Mouse (Mus musculus) lung, adult 2 months (tissue): Measurements from ENCODE around the gene Gm37240. TPM values are rescaled to one million over a fixed set of nuclear protein-coding genes. Genes with fewer than 3 reads are reported as not detected.

Experiments used
- DNase-seq: peaks from one replicate; pipeline ENCODE4 v3.0.0; 2022
- H3K4me1 ChIP-seq: fragments of 200-500 bp; 2 replicates; pipeline ENCODE4 v1.6.1; 2011; ENCODE audit warnings: low read length; ENCODE audit not compliant: control insufficient read depth, insufficient read depth
- H3K4me3 ChIP-seq: fragments of 200-500 bp; replicated peaks from 2 replicates; pipeline ENCODE3; 2011; ENCODE audit warnings: low read depth, mild to moderate bottlenecking, control low read depth, low read length; ENCODE audit errors: extremely low read depth
- CTCF ChIP-seq: fragments of 200-500 bp; IDR thresholded peaks from 2 replicates; pipeline ENCODE4 v1.5.1; 2011; ENCODE audit warnings: mild to moderate bottlenecking, low read length, control low read depth; ENCODE audit not compliant: insufficient read depth
- POLR2A ChIP-seq: fragments of 200-500 bp; IDR thresholded peaks from 2 replicates; pipeline ENCODE4 v1.6.1; 2011; ENCODE audit warnings: low read depth, mild to moderate bottlenecking, control low read depth, low read length, borderline replicate concordance; ENCODE audit errors: extremely low read depth
- WGBS: fragments of 180-500 bp; shearing (Covaris S2); methylation state at CpG from one replicate; pipeline ENCODE4 v1.1.7; 2018; 5-methylcytosine and 5-hydroxymethylcytosine counted together
- polyA plus RNA-seq: library from polyadenylated mRNA; depleted of rRNA; stranded (reverse); fragments of >200 nt; gene quantifications from 2 replicates; pipeline ENCODE4 v1.2.3, GENCODE M21; 2012

Gene Gm37240
- polyA plus RNA-seq, 1 experiment = 16.9 TPM

DNA sequence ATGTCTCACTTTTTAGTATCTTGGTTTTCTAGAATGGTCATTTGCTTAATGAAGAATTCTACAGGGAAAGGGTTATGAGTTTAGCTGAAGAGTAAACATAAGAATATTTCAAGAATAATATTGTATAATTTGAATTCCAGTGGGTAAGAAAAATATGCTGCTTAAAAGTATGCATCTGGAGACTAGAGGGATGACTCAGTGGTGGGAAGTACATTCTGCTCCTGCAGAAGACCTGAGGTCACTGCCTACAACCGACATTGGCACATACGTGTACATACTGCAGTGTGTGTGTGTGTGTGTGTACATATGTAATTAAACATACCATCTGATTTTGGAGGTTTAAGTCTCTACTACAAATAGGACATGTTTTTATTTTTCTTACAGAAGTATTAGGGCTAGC lies 251.7 kb downstream of the Gm37240 start:
- 72% methylated on average over 2 of the region's 2 CpGs for WGBS
- H3K4me3 ChIP-seq = no peak overlapping the region
- no peak for DNase-seq
- H3K4me1 ChIP-seq = no peaks in the 10 kb centered on the region
- TF ChIP-seq POLR2A = no peak
- no peak for TF ChIP-seq CTCF

GRCm38 (mm10) chr3:85635126-85635419 lies 252.2 kb downstream of the Gm37240 start:
- Histone ChIP-seq H3K4me1 (no peaks in the 10 kb centered on the region), H3K4me3 (no peak overlapping the region)
- TF ChIP-seq POLR2A = no peak
- no peak for TF ChIP-seq CTCF
- WGBS = 33% methylated on average over 2 of the region's 2 CpGs
- DNase-seq = no peak

DNA sequence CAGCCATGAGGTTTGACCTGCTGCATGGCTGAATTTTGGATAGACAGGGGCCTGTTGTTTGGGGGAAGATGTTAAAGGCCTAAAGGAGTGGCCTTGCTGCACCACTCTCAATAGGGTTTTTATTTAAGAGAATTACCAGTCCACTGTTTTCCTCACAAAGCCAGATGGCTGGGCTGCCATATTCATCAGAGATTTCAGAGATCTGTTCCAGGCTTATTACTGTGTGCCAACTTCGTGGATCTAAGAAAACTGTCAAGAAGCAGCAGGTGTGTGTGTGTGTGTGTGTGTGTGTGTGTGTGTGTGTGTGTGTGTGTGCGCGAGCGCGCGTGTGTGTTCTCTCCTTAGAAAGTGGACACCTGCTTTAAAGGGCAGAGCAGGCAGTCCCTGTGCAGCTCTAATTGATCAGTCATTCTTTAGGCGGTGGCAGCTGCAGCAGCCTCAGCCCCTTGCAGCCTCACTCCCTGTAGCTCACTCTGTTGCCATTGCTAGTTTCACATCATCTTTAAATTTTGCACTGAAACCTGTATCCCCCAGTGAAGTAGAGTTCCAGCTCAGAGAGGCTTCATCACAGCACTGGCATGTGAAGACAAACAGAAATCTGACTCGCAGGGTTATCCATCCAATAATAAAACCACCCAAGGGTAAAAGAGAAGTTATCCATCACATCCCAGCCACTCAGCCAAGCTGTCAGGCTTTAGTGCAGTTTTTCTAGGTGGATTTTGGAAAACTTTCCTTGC lies 252.8 kb downstream of the Gm37240 start:
- TF ChIP-seq POLR2A (no peak), CTCF (no peak)
- DNase-seq = no peak
- WGBS = 85% methylated on average over 8 of the region's 8 CpGs
- no peak overlapping the region for H3K4me3 ChIP-seq
- no peaks in the 10 kb centered on the region for H3K4me1 ChIP-seq

DNA sequence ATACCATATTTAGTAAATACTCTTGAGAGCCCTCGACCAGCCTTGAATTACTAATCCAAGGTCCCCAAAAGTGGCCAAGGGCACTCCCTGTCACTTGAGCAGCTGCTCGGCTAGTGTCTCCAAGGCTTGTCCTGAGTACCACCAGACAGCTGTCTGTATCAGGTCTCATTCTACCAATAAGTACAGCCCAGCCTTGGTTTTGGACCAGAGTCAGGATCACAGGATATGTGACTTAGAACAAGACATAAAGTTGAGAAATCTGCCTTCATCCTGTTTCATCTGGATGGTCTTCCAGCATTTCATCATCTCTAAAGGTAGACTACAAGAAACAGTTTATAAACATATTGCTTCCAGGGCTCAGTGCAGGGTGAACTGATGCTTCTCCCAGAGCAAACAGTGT lies 253.6 kb downstream of the Gm37240 start:
- no peak for DNase-seq
- no peak overlapping the region for H3K4me3 ChIP-seq
- WGBS = 75% methylated on average over 2 of the region's 2 CpGs
- H3K4me1 ChIP-seq = no peaks in the 10 kb centered on the region
- TF ChIP-seq CTCF (no peak), POLR2A (no peak)

GRCm38 (mm10) chr3:85629895-85630510 lies 257.3 kb downstream of the Gm37240 start:
- DNase-seq = no peak
- 97% methylated on average over 4 of the region's 4 CpGs for WGBS
- TF ChIP-seq POLR2A (no peak), CTCF (no peak)
- Histone ChIP-seq H3K4me3 (no peak overlapping the region), H3K4me1 (no peaks in the 10 kb centered on the region)

GRCm38 (mm10) chr3:85619751-85620150 lies 267.6 kb downstream of the Gm37240 start:
- no peak for TF ChIP-seq POLR2A
- TF ChIP-seq CTCF = no peak
- H3K4me1 ChIP-seq = no peaks in the 10 kb centered on the region
- no peak overlapping the region for H3K4me3 ChIP-seq
- no peak for DNase-seq
- 93% methylated on average over 1 of the region's 1 CpGs for WGBS

DNA sequence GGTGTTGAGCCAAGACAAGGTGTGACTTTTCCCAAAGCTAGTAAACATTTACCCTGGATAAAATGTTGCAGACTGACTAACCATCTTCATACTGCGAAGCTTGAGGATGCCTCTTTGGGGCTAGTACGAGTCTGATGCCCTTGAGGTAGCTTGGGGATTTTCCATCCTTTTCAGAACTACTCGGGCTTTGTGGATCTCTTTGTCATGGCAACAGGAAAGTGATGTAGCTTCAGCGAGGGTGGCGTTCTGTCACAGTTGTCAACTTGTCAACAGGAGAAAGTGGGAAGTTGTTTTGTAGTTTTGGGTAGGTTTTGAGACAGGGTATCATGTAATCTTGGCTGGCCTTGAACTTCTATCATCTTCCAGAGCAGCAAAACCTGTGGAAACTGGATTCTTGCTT lies 268.0 kb downstream of the Gm37240 start:
- WGBS = 94% methylated on average over 5 of the region's 5 CpGs
- Histone ChIP-seq H3K4me3 (no peak overlapping the region), H3K4me1 (no peaks in the 10 kb centered on the region)
- no peak for DNase-seq
- no peak for TF ChIP-seq CTCF
- no peak for TF ChIP-seq POLR2A

DNA sequence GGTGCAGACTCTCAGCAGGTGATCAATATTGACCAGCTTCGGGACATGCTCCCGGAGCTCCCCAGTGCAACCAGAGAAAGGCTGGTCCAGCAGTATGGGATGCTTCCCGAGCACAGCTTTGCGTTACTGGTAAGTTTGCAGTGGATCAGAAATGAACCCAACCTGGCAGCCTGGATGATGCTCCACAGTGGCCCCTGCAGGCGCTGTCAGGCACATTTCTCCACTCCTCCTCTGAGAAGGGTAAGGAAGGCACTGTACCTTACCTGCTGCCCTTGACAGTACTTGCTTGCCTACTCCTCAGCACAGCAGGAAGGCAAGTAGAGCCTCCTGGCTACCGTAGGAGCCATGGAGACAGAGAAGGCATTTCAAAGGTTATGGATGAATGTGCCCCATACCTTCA lies 268.4 kb downstream of the Gm37240 start:
- TF ChIP-seq CTCF = peak; percentile 28; the same call in 1 of the 2 replicates
- no peak for TF ChIP-seq POLR2A
- DNase-seq = no peak
- whole genome bisulfite sequencing = 84% methylated on average over 6 of the region's 6 CpGs
- Histone ChIP-seq H3K4me1 (no peaks in the 10 kb centered on the region), H3K4me3 (no peak overlapping the region)

GRCm38 (mm10) chr3:85616389-85616788 lies 270.9 kb downstream of the Gm37240 start:
- 88% methylated on average over 1 of the region's 1 CpGs for WGBS
- no peak for TF ChIP-seq POLR2A
- no peak for TF ChIP-seq CTCF
- Histone ChIP-seq H3K4me1 (no peaks in the 10 kb centered on the region), H3K4me3 (no peak overlapping the region)
- no peak for DNase-seq

GRCm38 (mm10) chr3:85607753-85608152 lies 279.6 kb downstream of the Gm37240 start:
- DNase-seq = no peak
- TF ChIP-seq CTCF (no peak), POLR2A (no peak)
- no peaks in the 10 kb centered on the region for H3K4me1 ChIP-seq
- WGBS = 72% methylated on average over 2 of the region's 2 CpGs
- no peak overlapping the region for H3K4me3 ChIP-seq
